Mouse (Mus musculus): ENCODE results near the gene Cpeb4.

DNA sequence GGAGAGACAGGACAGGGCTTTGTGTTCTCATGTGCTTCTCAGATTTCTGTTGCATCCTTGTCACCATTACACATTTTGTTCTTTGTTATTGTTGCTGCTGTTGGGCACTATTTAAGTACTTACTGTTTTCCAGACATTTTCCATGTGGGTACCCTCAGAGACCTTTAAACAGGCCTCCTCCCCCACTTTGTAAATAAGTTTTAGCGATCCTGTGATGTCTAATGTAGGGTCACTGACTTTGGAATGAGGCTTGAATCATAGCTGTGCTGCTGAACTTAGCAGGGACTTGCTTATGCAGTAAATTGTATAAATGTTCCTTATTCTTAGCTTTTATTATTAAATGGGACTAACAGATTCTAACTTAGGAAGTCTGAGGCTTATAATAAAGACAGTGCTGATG lies 13.8 kb downstream of the Cpeb4 start:
- TF ChIP-seq CTCF (IDR thresholded peaks at IDR 0.05; ENCODE audit: borderline replicate concordance, insufficient read depth, low read depth, low read length): no peak
- no peak for TF ChIP-seq POLR2A (IDR thresholded peaks at IDR 0.05; ENCODE audit: borderline replicate concordance, insufficient read depth, low read length)
